Mouse (Mus musculus) heart, postnatal 25 days (tissue): Measurements from ENCODE around the gene Klhdc8a. TPM values are rescaled to one million over a fixed set of nuclear protein-coding genes. Genes with fewer than 3 reads are reported as not detected.
"Not testable (repeated sequence)": the region's sequence is repeated elsewhere in the genome, so short reads cannot be mapped to it uniquely, and the experiment has no call there.

Source experiments
- DNase-seq: peaks from one replicate; pipeline ENCODE4 v3.0.0; 2022; ENCODE audit warnings: low spot score
- intact Hi-C: fragments of 180-260 bp; cut with DNase I; formaldehyde crosslinking; loops from one replicate; pipeline ENCODE4 v1.15.1; 2025
- total RNA-seq, 2 experiments: library from RNA; stranded (reverse); gene quantifications; 2 replicates each; pipeline ENCODE4 v1.2.3; 2021

Gene Klhdc8a
- total RNA-seq = 10 to 100 TPM; 22.3 to 28.8 TPM

- intact Hi-C loops = no loop called here
- DNase-seq = no peak
Observed at GRCm38 (mm10) chr1:132298425-132298800, at the start of gene Klhdc8a. Klhdc8a (plus strand) TSS chr1:132298626.

- DNase-seq = no peak
- intact Hi-C loops = no loop called here
Observed at GRCm38 (mm10) chr1:132254467-132254866, 44.0 kb upstream of the Klhdc8a start.

- intact Hi-C loops = no loop called here
- no peak for DNase-seq
Observed at GRCm38 (mm10) chr1:132260331-132260730, 38.1 kb upstream of the Klhdc8a start.

- no peak for DNase-seq
- intact Hi-C loops = no loop called here
Observed at GRCm38 (mm10) chr1:132261058-132261457, 37.4 kb upstream of the Klhdc8a start.

GRCm38 (mm10) chr1:132263618-132264017 lies 34.8 kb upstream of the Klhdc8a start:
- intact Hi-C loops = no loop called here
- no peak for DNase-seq

- DNase-seq = no peak
- intact Hi-C loops = no loop called here
Observed at GRCm38 (mm10) chr1:132264577-132264976, 33.8 kb upstream of the Klhdc8a start.

GRCm38 (mm10) chr1:132265211-132265859 lies 33.1 kb upstream of the Klhdc8a start:
- DNase-seq = no peak
- intact Hi-C loops = no loop called here

GRCm38 (mm10) chr1:132265936-132266335 lies 32.5 kb upstream of the Klhdc8a start:
- intact Hi-C loops = no loop called here
- DNase-seq = no peak

- intact Hi-C loops = no loop called here
- no peak for DNase-seq
Observed at GRCm38 (mm10) chr1:132266791-132267557, 31.5 kb upstream of the Klhdc8a start.

- intact Hi-C loops = no loop called here
- DNase-seq = no peak
Observed at GRCm38 (mm10) chr1:132267959-132268358, 30.5 kb upstream of the Klhdc8a start.

GRCm38 (mm10) chr1:132268418-132269060 lies 29.9 kb upstream of the Klhdc8a start:
- intact Hi-C loops = no loop called here
- DNase-seq = no peak

GRCm38 (mm10) chr1:132271237-132271636 lies 27.2 kb upstream of the Klhdc8a start:
- DNase-seq = no peak
- intact Hi-C loops = no loop called here

- intact Hi-C loops = no loop called here
- no peak for DNase-seq
Observed at GRCm38 (mm10) chr1:132276694-132277093, 21.7 kb upstream of the Klhdc8a start.

- intact Hi-C loops = no loop called here
- no peak for DNase-seq
Observed at GRCm38 (mm10) chr1:132277124-132277523, 21.3 kb upstream of the Klhdc8a start.

GRCm38 (mm10) chr1:132280636-132281035 lies 17.8 kb upstream of the Klhdc8a start:
- intact Hi-C loops, DNase-seq: not testable (repeated sequence)

- DNase-seq = no peak
- intact Hi-C loops = no loop called here
Observed at GRCm38 (mm10) chr1:132281523-132282176, 16.8 kb upstream of the Klhdc8a start.

- intact Hi-C loops = no loop called here
- no peak for DNase-seq
Observed at GRCm38 (mm10) chr1:132282177-132282536, 16.3 kb upstream of the Klhdc8a start.

GRCm38 (mm10) chr1:132283018-132283417 lies 15.4 kb upstream of the Klhdc8a start:
- intact Hi-C loops = no loop called here
- no peak for DNase-seq

GRCm38 (mm10) chr1:132286735-132287134 lies 11.7 kb upstream of the Klhdc8a start:
- intact Hi-C loops = no loop called here
- no peak for DNase-seq

- intact Hi-C loops = no loop called here
- no peak for DNase-seq
Observed at GRCm38 (mm10) chr1:132287445-132287844, 11.0 kb upstream of the Klhdc8a start.

GRCm38 (mm10) chr1:132287991-132288451 lies 10.4 kb upstream of the Klhdc8a start:
- intact Hi-C loops = no loop called here
- DNase-seq = no peak
